Comparison of ENCODE assay signal across 8 mouse cellular contexts in the genomic region with DNA sequence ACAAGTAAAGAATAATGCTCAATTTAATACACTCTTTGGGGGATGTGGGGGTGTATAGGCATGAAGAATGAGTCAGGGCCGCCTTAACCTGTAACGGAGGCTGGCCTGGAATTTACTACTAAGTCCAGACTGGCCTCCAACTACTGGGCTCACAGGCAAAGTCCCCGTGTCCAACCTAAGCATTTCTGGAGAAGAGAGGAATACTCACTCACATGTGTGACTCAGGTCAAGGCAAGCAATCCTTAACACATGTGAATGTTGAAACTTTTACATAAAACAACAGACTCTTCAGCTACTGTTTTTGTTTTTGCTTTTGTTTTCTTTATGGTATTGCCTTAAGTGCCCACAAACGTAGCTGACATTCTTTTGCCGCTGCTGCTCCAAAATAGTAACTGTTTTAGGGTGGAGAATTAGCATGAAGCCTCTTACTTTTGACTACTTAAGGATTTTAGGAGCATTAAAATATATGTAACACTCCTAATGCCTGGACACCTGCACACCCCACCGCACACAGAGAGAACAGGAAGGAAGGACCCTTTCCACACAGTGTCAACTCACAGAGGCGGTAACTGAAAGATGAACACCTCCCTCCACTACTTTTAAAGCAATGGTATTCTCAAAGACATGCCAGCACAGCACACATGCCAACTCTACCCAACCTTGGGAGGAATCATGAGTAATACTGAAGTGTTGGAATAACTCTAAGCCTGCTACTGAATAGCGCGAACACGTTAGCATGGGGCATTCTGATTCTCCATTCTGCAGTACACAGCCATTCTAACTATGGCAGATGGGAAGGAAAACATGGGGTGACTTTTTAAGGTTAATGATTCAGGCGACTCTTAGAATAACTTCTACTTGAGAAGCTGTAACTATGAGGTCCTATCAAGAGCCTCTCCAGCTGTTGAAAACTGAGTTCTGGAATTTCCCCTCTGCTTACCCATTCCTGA. TPM values are rescaled to one million over a fixed set of nuclear protein-coding genes. Genes with fewer than 3 reads are reported as not detected.
DNase-seq lines count a peak whose midpoint lies in the region; ATAC-seq and TF ChIP-seq lines count a peak whose summit lies in the region.

No protein-coding gene starts in this region.

- H3K4me2 ChIP-seq in kidney, postnatal 0 days (ENCODE audit: low read length) = peak overlapping the region; percentile 74
- peak overlapping the region; percentile 81 for H3K4me2 ChIP-seq in embryonic facial prominence, embryonic 12.5 days (replicated peaks)
- peak overlapping the region; percentile 91 for H3K4me2 ChIP-seq in intestine, postnatal 0 days (replicated peaks; ENCODE audit: low read depth)
- peak overlapping the region; percentile 73 for H3K4me2 ChIP-seq in neural tube, embryonic 14.5 days (ENCODE audit: low read depth, low read length)

- no peaks in the 10 kb centered on the region for H3K27me3 ChIP-seq in kidney, postnatal 0 days (ENCODE audit: insufficient read depth, low read length)
- H3K27me3 ChIP-seq in embryonic facial prominence, embryonic 12.5 days = no peaks in the 10 kb centered on the region
- H3K27me3 ChIP-seq in intestine, postnatal 0 days (replicated peaks; ENCODE audit: control insufficient read depth, insufficient read depth, low read length) = no peaks in the 10 kb centered on the region
- H3K27me3 ChIP-seq in neural tube, embryonic 14.5 days (ENCODE audit: control insufficient read depth, insufficient read depth, low read length) = no peaks in the 10 kb centered on the region

- no peak for TF ChIP-seq CTCF in kidney, postnatal 0 days (IDR thresholded peaks at IDR 0.05; ENCODE audit: low read depth)
- no peak for TF ChIP-seq CTCF in intestine, postnatal 0 days (IDR thresholded peaks at IDR 0.05; ENCODE audit: low read depth)

- H3K4me1 ChIP-seq in kidney, postnatal 0 days (replicated peaks; ENCODE audit: insufficient read depth, low read length) = peaks cover 13% of the 10 kb centered on the region
- peaks cover 10% of the 10 kb centered on the region for H3K4me1 ChIP-seq in embryonic facial prominence, embryonic 12.5 days
- peaks cover 5% of the 10 kb centered on the region; the same call in 1 of the 2 replicates for H3K4me1 ChIP-seq in intestine, postnatal 0 days (replicated peaks; ENCODE audit: control insufficient read depth, insufficient read depth, low read length)
- H3K4me1 ChIP-seq in neural tube, embryonic 14.5 days (ENCODE audit: control insufficient read depth, insufficient read depth, low read length) = peaks cover 13% of the 10 kb centered on the region

- WGBS in kidney, postnatal 0 days = 47% methylated on average over 11 of the region's 11 CpGs
- 82% methylated on average over 11 of the region's 11 CpGs for WGBS in embryonic facial prominence, embryonic 12.5 days
- 70% methylated on average over 11 of the region's 11 CpGs for WGBS in intestine, postnatal 0 days
- 84% methylated on average over 11 of the region's 11 CpGs for WGBS in neural tube, embryonic 14.5 days

- peak overlapping the region; percentile 78 for H3K9ac ChIP-seq in kidney, postnatal 0 days (ENCODE audit: low read depth, low read length)
- H3K9ac ChIP-seq in embryonic facial prominence, embryonic 12.5 days = no peak overlapping the region; the same call in 1 of the 2 replicates
- H3K9ac ChIP-seq in intestine, postnatal 0 days (ENCODE audit: low read depth, low read length) = 0 out of 2 replicates have a peak overlapping the region, but pooled peaks have one; percentile 83
- H3K9ac ChIP-seq in neural tube, embryonic 14.5 days (replicated peaks; ENCODE audit: low read depth, low read length) = no peak overlapping the region; the same call in 1 of the 2 replicates

- H3K36me3 ChIP-seq in kidney, postnatal 0 days (ENCODE audit: insufficient read depth, low read length) = no peaks in the 10 kb centered on the region
- no peaks in the 10 kb centered on the region for H3K36me3 ChIP-seq in embryonic facial prominence, embryonic 12.5 days
- H3K36me3 ChIP-seq in intestine, postnatal 0 days (ENCODE audit: control insufficient read depth, insufficient read depth) = 0 out of 2 replicates have a peak, but pooled peaks cover 4% of the 10 kb centered on the region
- H3K36me3 ChIP-seq in neural tube, embryonic 14.5 days (ENCODE audit: control insufficient read depth, insufficient read depth, low read length) = no peaks in the 10 kb centered on the region

- H3K9me3 ChIP-seq in kidney, postnatal 0 days (replicated peaks; ENCODE audit: low read length) = no peaks in the 10 kb centered on the region
- H3K9me3 ChIP-seq in embryonic facial prominence, embryonic 12.5 days = no peaks in the 10 kb centered on the region
- no peaks in the 10 kb centered on the region for H3K9me3 ChIP-seq in intestine, postnatal 0 days (ENCODE audit: control insufficient read depth)
- no peaks in the 10 kb centered on the region for H3K9me3 ChIP-seq in neural tube, embryonic 14.5 days (ENCODE audit: control insufficient read depth, low read length)

- no peak for ATAC-seq in kidney, postnatal 0 days (replicated peaks; ENCODE audit: low FRiP score, low read depth)
- ATAC-seq in embryonic facial prominence, embryonic 12.5 days (ENCODE audit: insufficient number of reproducible peaks, insufficient read depth, low FRiP score, low TSS enrichment) = no peak
- no peak for ATAC-seq in intestine, postnatal 0 days
- no peak for ATAC-seq in neural tube, embryonic 14.5 days (ENCODE audit: low read depth)

- peak overlapping the region; percentile 94 for H3K4me3 ChIP-seq in kidney, postnatal 0 days (replicated peaks; ENCODE audit: low read depth, low read length)
- H3K4me3 ChIP-seq in embryonic facial prominence, embryonic 12.5 days = peak overlapping the region; percentile 81
- peak overlapping the region; percentile 97 for H3K4me3 ChIP-seq in intestine, postnatal 0 days (ENCODE audit: low read depth, low read length)
- H3K4me3 ChIP-seq in neural tube, embryonic 14.5 days (ENCODE audit: low read depth, low read length) = peak overlapping the region; percentile 83

- no peak for DNase-seq in kidney, postnatal 0 days (ENCODE audit: low spot score)
- DNase-seq in kidney, adult 9 months = no peak
- no peak for DNase-seq in gastrocnemius, postnatal 4 days (ENCODE audit: low spot score in 2 of 2)
- DNase-seq in urinary bladder, postnatal 25 days (ENCODE audit: low spot score) = no peak
- DNase-seq in retina, embryonic 14.5 days (ENCODE audit: low spot score) = no peak

- peak overlapping the region; percentile 93 for H3K27ac ChIP-seq in kidney, postnatal 0 days
- H3K27ac ChIP-seq in embryonic facial prominence, embryonic 12.5 days = no peak overlapping the region
- H3K27ac ChIP-seq in intestine, postnatal 0 days (ENCODE audit: low read depth, low read length) = no peak overlapping the region
- H3K27ac ChIP-seq in neural tube, embryonic 14.5 days (ENCODE audit: low read depth, low read length) = no peak overlapping the region

RNA-seq across cellular contexts. Expression of gene Lrch1, which starts 2.1 kb away (rescaled TPM):
- polyA plus RNA-seq in kidney, postnatal 0 days (2015; fragmentation: Nextera tagmentation; extraction: Ambion mirVana) = 16.1 and 16.3 TPM in 2 replicates
- 15.3 and 15.7 TPM in 2 replicates for polyA plus RNA-seq in embryonic facial prominence, embryonic 12.5 days (2016; fragmentation: Nextera tagmentation; extraction: Ambion mirVana)
- polyA plus RNA-seq in intestine, postnatal 0 days (2015; fragmentation: Nextera tagmentation; extraction: Ambion mirVana) = 4.2 and 4.4 TPM in 2 replicates
- 14.8 and 21.7 TPM in 2 replicates for polyA plus RNA-seq in neural tube, embryonic 14.5 days (2014; fragmentation: Nextera tagmentation; extraction: Ambion mirVana)
- total RNA-seq in gastrocnemius, postnatal 4 days (2021) = 10 to 100 TPM; 20.6 to 20.7 TPM

Comparison
In these comparisons a context has a peak if more than half of its experiments do, and no peak if none do; other contexts are left out.
1. H3K9ac ChIP-seq: peak in kidney, postnatal 0 days (single experiment) and intestine, postnatal 0 days (single experiment); none in embryonic facial prominence, embryonic 12.5 days (single experiment) and neural tube, embryonic 14.5 days (single experiment).
2. Peak in every context shown above with its lines, with median percentiles within 50 percentile points of each other: H3K4me2 ChIP-seq and H3K4me3 ChIP-seq.